Comparison of ENCODE assay signal across 9 mouse cellular contexts in genomic region chr6:17750041-17750660, GRCm38 (mm10). TPM values are rescaled to one million over a fixed set of nuclear protein-coding genes. Genes with fewer than 3 reads are reported as not detected.
A peak's percentile ranks its signal among the peaks of the same experiment; 100 is the strongest.
DNase-seq lines count a peak whose midpoint lies in the region; ATAC-seq and TF ChIP-seq lines count a peak whose summit lies in the region.
"Had no signal": no experiment of that assay in that cellular context is flagged by ENCODE, and none has a peak within 500 bp of the region (broad histone marks: within the 10 kb centered on the region; RNA-seq: fewer than 3 reads in every experiment).

No protein-coding gene starts in this region.

- H3K4me1 ChIP-seq in heart, embryonic 13.5 days, result peaks cover 51% of the 10 kb centered on the region
- H3K4me1 ChIP-seq in heart, embryonic 15.5 days (replicated peaks), result peaks cover 10% of the 10 kb centered on the region; the same call in 1 of the 2 replicates
- peaks cover 19% of the 10 kb centered on the region for H3K4me1 ChIP-seq in midbrain, embryonic 12.5 days

- no peak for TF ChIP-seq POLR2A in brain, embryonic 14.5 days (IDR thresholded peaks at IDR 0.05; ENCODE audit: borderline replicate concordance, extremely low read depth, insufficient read depth, insufficient read length, poor library complexity, severe bottlenecking)

- 42% methylated on average over 9 of the region's 9 CpGs for WGBS in heart, embryonic 13.5 days
- 41% methylated on average over 9 of the region's 9 CpGs for WGBS in heart, embryonic 15.5 days
- WGBS in midbrain, embryonic 12.5 days, result 48% methylated on average over 9 of the region's 9 CpGs

- H3K4me3 ChIP-seq in heart, embryonic 13.5 days, result peak overlapping the region; percentile 60
- peak overlapping the region; percentile 60 for H3K4me3 ChIP-seq in heart, embryonic 15.5 days
- H3K4me3 ChIP-seq in midbrain, embryonic 12.5 days, result peak overlapping the region; percentile 59

- DNase-seq in heart, adult 8-10 months (ENCODE audit: low spot score), result no peak
- DNase-seq in brain, embryonic 14.5 days (ENCODE audit: low read depth), result peak; percentile 66
- no peak for DNase-seq in ovary, postnatal 10 days (ENCODE audit: low spot score)
- no peak for DNase-seq in ovary, postnatal 14 days (ENCODE audit: low spot score)
- DNase-seq in spleen, postnatal 4 days (ENCODE audit: low spot score in 2 of 2), result no peak
- DNase-seq: spleen, adult 18-20 months had no signal

- TF ChIP-seq CTCF in brain, embryonic 14.5 days (IDR thresholded peaks at IDR 0.05; ENCODE audit: borderline replicate concordance, extremely low read depth, insufficient read depth, insufficient read length), result no peak

- no peaks in the 10 kb centered on the region for H3K27me3 ChIP-seq in heart, embryonic 13.5 days (replicated peaks)
- no peaks in the 10 kb centered on the region for H3K27me3 ChIP-seq in heart, embryonic 15.5 days
- no peaks in the 10 kb centered on the region for H3K27me3 ChIP-seq in midbrain, embryonic 12.5 days

- H3K36me3 ChIP-seq in heart, embryonic 13.5 days, result no peaks in the 10 kb centered on the region
- H3K36me3 ChIP-seq in heart, embryonic 15.5 days, result no peaks in the 10 kb centered on the region
- no peaks in the 10 kb centered on the region for H3K36me3 ChIP-seq in midbrain, embryonic 12.5 days

- H3K4me2 ChIP-seq in heart, embryonic 13.5 days, result peak overlapping the region; percentile 72
- H3K4me2 ChIP-seq in heart, embryonic 15.5 days, result peak overlapping the region; percentile 72
- peak overlapping the region; percentile 61 for H3K4me2 ChIP-seq in midbrain, embryonic 12.5 days (replicated peaks)

- peak overlapping the region; percentile 89 for H3K27ac ChIP-seq in heart, embryonic 13.5 days (replicated peaks)
- H3K27ac ChIP-seq in heart, embryonic 15.5 days, result peak overlapping the region; percentile 49
- H3K27ac ChIP-seq in midbrain, embryonic 12.5 days (replicated peaks), result peak overlapping the region; percentile 98

- no peak for ATAC-seq in heart, embryonic 13.5 days (ENCODE audit: extremely low read depth, insufficient number of reproducible peaks, low FRiP score, low TSS enrichment)
- ATAC-seq in heart, embryonic 15.5 days (replicated peaks; ENCODE audit: insufficient number of reproducible peaks, insufficient read depth, low FRiP score, low read depth), result no peak
- ATAC-seq in midbrain, embryonic 12.5 days (ENCODE audit: low FRiP score, low read depth), result no peak

- H3K9me3 ChIP-seq in heart, embryonic 13.5 days, result no peaks in the 10 kb centered on the region
- no peaks in the 10 kb centered on the region for H3K9me3 ChIP-seq in heart, embryonic 15.5 days (replicated peaks)
- H3K9me3 ChIP-seq in midbrain, embryonic 12.5 days, result no peaks in the 10 kb centered on the region

- H3K9ac ChIP-seq in heart, embryonic 13.5 days, result peak overlapping the region; percentile 86
- H3K9ac ChIP-seq in heart, embryonic 15.5 days, result peak overlapping the region; percentile 66; the same call in 1 of the 2 replicates
- peak overlapping the region; percentile 84 for H3K9ac ChIP-seq in midbrain, embryonic 12.5 days (replicated peaks)

RNA-seq across cellular contexts. Expression of gene St7, which starts 57.4 kb away (rescaled TPM):
- polyA plus RNA-seq in heart, embryonic 13.5 days (2015; fragmentation: Nextera tagmentation; extraction: Ambion mirVana), result 25.9 and 31.9 TPM in 2 replicates
- 10 to 100 TPM; 14.4 to 19.0 (median 16.0) TPM for total RNA-seq in heart, adult 8-10 months (2022)
- polyA plus RNA-seq in brain, embryonic 14.5 days (2012; rRNA removed), result 62.0 and 71.4 TPM in 2 replicates
- polyA plus RNA-seq in heart, embryonic 15.5 days (2015; fragmentation: Nextera tagmentation; extraction: Ambion mirVana), result 26.1 and 28.6 TPM in 2 replicates
- polyA plus RNA-seq in midbrain, embryonic 12.5 days (2016; fragmentation: Nextera tagmentation; extraction: Ambion mirVana), result 45.2 and 51.6 TPM in 2 replicates
